Comparison of ENCODE assay signal across 8 mouse cellular contexts in genomic region chr9:59292493-59292875, GRCm38 (mm10). TPM values are rescaled to one million over a fixed set of nuclear protein-coding genes. Genes with fewer than 3 reads are reported as not detected.
DNase-seq lines count a peak whose midpoint lies in the region; ATAC-seq lines count a peak whose summit lies in the region.

No protein-coding gene starts in this region.

- H3K27me3 ChIP-seq in lung, embryonic 15.5 days, result no peaks in the 10 kb centered on the region
- H3K27me3 ChIP-seq in forebrain, embryonic 10.5 days (ENCODE audit: poor library complexity, severe bottlenecking), result no peaks in the 10 kb centered on the region
- H3K27me3 ChIP-seq in limb, embryonic 12.5 days, result no peaks in the 10 kb centered on the region
- H3K27me3 ChIP-seq in neural tube, embryonic 15.5 days (replicated peaks), result no peaks in the 10 kb centered on the region

- no peak for ATAC-seq in lung, embryonic 15.5 days (ENCODE audit: borderline replicate concordance, extremely low read depth, low FRiP score, low TSS enrichment)
- ATAC-seq in limb, embryonic 12.5 days (ENCODE audit: insufficient number of reproducible peaks, insufficient read depth, low FRiP score, low TSS enrichment, low read depth), result no peak
- no peak for ATAC-seq in neural tube, embryonic 15.5 days (ENCODE audit: low FRiP score)

- peak overlapping the region; percentile 65 for H3K4me2 ChIP-seq in lung, embryonic 15.5 days
- H3K4me2 ChIP-seq in limb, embryonic 12.5 days, result peak overlapping the region; percentile 69
- H3K4me2 ChIP-seq in neural tube, embryonic 15.5 days, result peak overlapping the region; percentile 72

- 37% methylated on average over 3 of the region's 3 CpGs for WGBS in lung, embryonic 15.5 days
- 55% methylated on average over 3 of the region's 3 CpGs for WGBS in forebrain, embryonic 10.5 days
- 59% methylated on average over 3 of the region's 3 CpGs for WGBS in limb, embryonic 12.5 days
- WGBS in neural tube, embryonic 15.5 days, result 51% methylated on average over 3 of the region's 3 CpGs

- H3K27ac ChIP-seq in lung, embryonic 15.5 days, result no peak overlapping the region
- H3K27ac ChIP-seq in forebrain, embryonic 10.5 days, result peak overlapping the region; percentile 96; the same call in 1 of the 2 replicates
- H3K27ac ChIP-seq in limb, embryonic 12.5 days, result no peak overlapping the region
- no peak overlapping the region for H3K27ac ChIP-seq in neural tube, embryonic 15.5 days (replicated peaks)

- DNase-seq in lung, adult 18-20 months, result no peak
- DNase-seq in forebrain, embryonic 10.5 days (ENCODE audit: extremely low spot score, low spot score), result no peak
- DNase-seq in adrenal gland, adult 18-20 months (ENCODE audit: low spot score in 2 of 2), result no peak
- no peak for DNase-seq in frontal cortex, postnatal 25 days (ENCODE audit: low spot score in 2 of 2)
- DNase-seq in lung, postnatal 10 days, result no peak

- H3K4me3 ChIP-seq in lung, embryonic 15.5 days, result peak overlapping the region; percentile 93
- peak overlapping the region; percentile 99 for H3K4me3 ChIP-seq in forebrain, embryonic 10.5 days
- peak overlapping the region; percentile 97 for H3K4me3 ChIP-seq in limb, embryonic 12.5 days (replicated peaks)
- H3K4me3 ChIP-seq in neural tube, embryonic 15.5 days (replicated peaks), result peak overlapping the region; percentile 98

- H3K9me3 ChIP-seq in lung, embryonic 15.5 days, result no peaks in the 10 kb centered on the region
- no peaks in the 10 kb centered on the region for H3K9me3 ChIP-seq in forebrain, embryonic 10.5 days
- H3K9me3 ChIP-seq in limb, embryonic 12.5 days, result no peaks in the 10 kb centered on the region
- H3K9me3 ChIP-seq in neural tube, embryonic 15.5 days (replicated peaks), result no peaks in the 10 kb centered on the region

- H3K36me3 ChIP-seq in lung, embryonic 15.5 days, result no peaks in the 10 kb centered on the region
- peaks cover 10% of the 10 kb centered on the region for H3K36me3 ChIP-seq in forebrain, embryonic 10.5 days (replicated peaks)
- H3K36me3 ChIP-seq in limb, embryonic 12.5 days, result peaks cover 3% of the 10 kb centered on the region; the same call in 1 of the 2 replicates
- H3K36me3 ChIP-seq in neural tube, embryonic 15.5 days, result 0 out of 2 replicates have a peak, but pooled peaks cover 3% of the 10 kb centered on the region

- H3K4me1 ChIP-seq in lung, embryonic 15.5 days, result peaks cover 30% of the 10 kb centered on the region
- peaks cover 49% of the 10 kb centered on the region for H3K4me1 ChIP-seq in forebrain, embryonic 10.5 days
- peaks cover 43% of the 10 kb centered on the region for H3K4me1 ChIP-seq in limb, embryonic 12.5 days (replicated peaks)
- H3K4me1 ChIP-seq in neural tube, embryonic 15.5 days, result peaks cover 30% of the 10 kb centered on the region

- H3K9ac ChIP-seq in lung, embryonic 15.5 days, result peak overlapping the region; percentile 77
- peak overlapping the region; percentile 95 for H3K9ac ChIP-seq in limb, embryonic 12.5 days (replicated peaks)
- peak overlapping the region; percentile 97; the same call in 1 of the 2 replicates for H3K9ac ChIP-seq in neural tube, embryonic 15.5 days (replicated peaks)

RNA-seq across cellular contexts. Expression of gene Adpgk, which starts 1.1 kb away (rescaled TPM):
- 41.3 and 42.1 TPM in 2 replicates for polyA plus RNA-seq in lung, embryonic 15.5 days (2015; fragmentation: Nextera tagmentation; extraction: Ambion mirVana)
- polyA plus RNA-seq in forebrain, embryonic 10.5 days (2016; fragmentation: Nextera tagmentation; extraction: Ambion mirVana), result 34.7 and 40.9 TPM in 2 replicates
- 47.4 and 49.5 TPM in 2 replicates for polyA plus RNA-seq in limb, embryonic 12.5 days (2016; fragmentation: Nextera tagmentation; extraction: Ambion mirVana)
- polyA plus RNA-seq in neural tube, embryonic 15.5 days (2015; fragmentation: Nextera tagmentation; extraction: Ambion mirVana), result 24.1 and 26.5 TPM in 2 replicates
- total RNA-seq in adrenal gland, adult 18-20 months (2021), result 10 to 100 TPM; 25.4 to 31.9 TPM
